Mouse (Mus musculus) lung, adult 2 months (tissue): ENCODE results near the gene Nfatc2. TPM values are rescaled to one million over a fixed set of nuclear protein-coding genes. Genes with fewer than 3 reads are reported as not detected.

Experiments
- DNase-seq: peaks from one replicate; pipeline ENCODE4 v3.0.0; 2022
- H3K4me1 ChIP-seq: fragments of 200-500 bp; 2 replicates; pipeline ENCODE4 v1.6.1; 2011; ENCODE audit warnings: low read length; ENCODE audit not compliant: control insufficient read depth, insufficient read depth
- H3K4me3 ChIP-seq: fragments of 200-500 bp; replicated peaks from 2 replicates; pipeline ENCODE3; 2011; ENCODE audit warnings: low read depth, mild to moderate bottlenecking, control low read depth, low read length; ENCODE audit errors: extremely low read depth
- CTCF ChIP-seq: fragments of 200-500 bp; IDR thresholded peaks from 2 replicates; pipeline ENCODE4 v1.5.1; 2011; ENCODE audit warnings: mild to moderate bottlenecking, low read length, control low read depth; ENCODE audit not compliant: insufficient read depth
- POLR2A ChIP-seq: fragments of 200-500 bp; IDR thresholded peaks from 2 replicates; pipeline ENCODE4 v1.6.1; 2011; ENCODE audit warnings: low read depth, mild to moderate bottlenecking, control low read depth, low read length, borderline replicate concordance; ENCODE audit errors: extremely low read depth
- WGBS: fragments of 180-500 bp; shearing (Covaris S2); methylation state at CpG from one replicate; pipeline ENCODE4 v1.1.7; 2018; 5-methylcytosine and 5-hydroxymethylcytosine counted together
- polyA plus RNA-seq: library from polyadenylated mRNA; depleted of rRNA; stranded (reverse); fragments of >200 nt; gene quantifications from 2 replicates; pipeline ENCODE4 v1.2.3, GENCODE M21; 2012

Nfatc2 gene
- polyA plus RNA-seq, 1 experiment: 3.2 TPM

- 77% methylated on average over 19 of the region's 19 CpGs for WGBS
- H3K4me1 ChIP-seq: 0 out of 2 replicates have a peak, but pooled peaks cover 3% of the 10 kb centered on the region
- TF ChIP-seq CTCF (no peak), POLR2A (no peak)
- no peak for DNase-seq
- H3K4me3 ChIP-seq: no peak overlapping the region
Measured at GRCm38 (mm10) chr2:168565538-168566253, 35.8 kb downstream of the Nfatc2 start.

DNA sequence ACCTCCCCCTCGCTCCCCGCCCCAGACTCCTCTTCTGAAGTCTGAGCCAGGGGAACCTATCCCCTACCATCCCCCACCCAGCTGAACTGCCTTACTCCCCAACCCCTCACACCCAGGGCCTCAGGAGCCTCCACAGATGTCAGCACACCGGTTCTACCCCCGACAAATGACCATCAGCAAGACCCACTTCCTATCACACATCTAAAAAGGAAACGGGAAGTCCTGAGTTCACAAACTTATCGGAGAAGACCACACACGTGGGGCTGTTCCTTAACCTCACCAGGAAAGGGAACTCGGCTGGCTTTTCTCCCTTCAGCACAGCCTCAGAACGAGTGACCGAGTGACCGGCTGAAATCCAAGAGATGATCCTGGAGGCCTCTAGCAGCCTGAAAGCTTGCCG lies 38.3 kb downstream of the Nfatc2 start:
- Histone ChIP-seq H3K4me3 (no peak overlapping the region), H3K4me1 (0 out of 2 replicates have a peak, but pooled peaks cover 3% of the 10 kb centered on the region)
- 28% methylated on average over 12 of the region's 12 CpGs for WGBS
- no peak for TF ChIP-seq CTCF
- TF ChIP-seq POLR2A: no peak
- no peak for DNase-seq

GRCm38 (mm10) chr2:168557035-168557434 lies 44.4 kb downstream of the Nfatc2 start:
- no peak for DNase-seq
- WGBS: 53% methylated on average over 8 of the region's 8 CpGs
- no peak for TF ChIP-seq POLR2A
- no peak for TF ChIP-seq CTCF
- Histone ChIP-seq H3K4me1 (peaks cover 12% of the 10 kb centered on the region), H3K4me3 (no peak overlapping the region)

- no peak for DNase-seq
- 37% methylated on average over 23 of the region's 23 CpGs for WGBS
- Histone ChIP-seq H3K4me1 (peaks cover 12% of the 10 kb centered on the region), H3K4me3 (no peak overlapping the region)
- TF ChIP-seq CTCF (no peak), POLR2A (no peak)
Measured at GRCm38 (mm10) chr2:168555897-168556670, 45.4 kb downstream of the Nfatc2 start.

DNA sequence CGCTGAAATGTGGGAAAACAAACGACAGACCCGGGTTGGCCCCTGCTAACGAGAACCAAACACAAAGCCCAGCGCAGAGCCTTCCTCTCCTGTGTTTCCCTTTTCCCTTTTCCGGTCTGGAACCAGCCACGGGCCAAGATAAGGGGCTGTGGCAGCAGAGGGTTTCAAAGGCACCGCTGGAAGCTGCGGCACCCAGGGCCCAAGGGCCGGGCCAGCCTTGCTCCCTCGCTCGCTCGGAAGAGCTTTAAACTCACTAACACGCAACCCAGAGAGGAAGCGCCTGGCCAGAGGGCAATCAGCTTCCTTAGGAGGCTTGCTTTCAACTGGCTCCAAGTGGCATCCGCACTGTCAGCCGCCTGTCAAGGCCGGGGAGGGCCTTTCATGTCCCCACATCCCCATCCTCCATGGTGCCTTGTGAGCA lies 47.9 kb downstream of the Nfatc2 start:
- Histone ChIP-seq H3K4me1 (peaks cover 12% of the 10 kb centered on the region), H3K4me3 (no peak overlapping the region)
- no peak for DNase-seq
- 28% methylated on average over 18 of the region's 18 CpGs for WGBS
- TF ChIP-seq POLR2A (no peak), CTCF (no peak)

DNA sequence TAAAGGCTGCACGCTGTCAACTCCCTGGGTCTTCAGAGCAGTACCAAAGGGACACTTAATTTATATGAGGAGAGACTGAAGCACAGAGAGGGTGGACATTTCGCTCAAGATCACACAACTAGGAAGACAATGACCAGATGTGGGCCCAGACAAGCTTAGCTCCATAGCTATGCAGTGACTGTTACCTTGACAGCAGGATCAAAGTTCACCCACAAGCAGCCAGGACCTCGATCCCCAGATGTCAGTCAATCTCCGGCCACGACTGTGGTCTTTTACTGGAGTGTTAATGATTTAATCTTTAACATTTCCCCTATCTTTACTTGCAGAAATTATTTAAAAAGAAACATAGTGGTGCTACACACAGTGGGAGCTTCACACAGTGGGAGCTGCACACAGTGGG lies 49.1 kb downstream of the Nfatc2 start:
- 79% methylated on average over 5 of the region's 5 CpGs for WGBS
- DNase-seq: no peak
- Histone ChIP-seq H3K4me3 (no peak overlapping the region), H3K4me1 (peaks cover 12% of the 10 kb centered on the region)
- TF ChIP-seq POLR2A (no peak), CTCF (no peak)

- DNase-seq: no peak
- Histone ChIP-seq H3K4me3 (no peak overlapping the region), H3K4me1 (peaks cover 7% of the 10 kb centered on the region)
- 88% methylated on average over 7 of the region's 7 CpGs for WGBS
- TF ChIP-seq CTCF (no peak), POLR2A (no peak)
Measured at GRCm38 (mm10) chr2:168551218-168551617, 50.2 kb downstream of the Nfatc2 start.

- TF ChIP-seq POLR2A (no peak), CTCF (no peak)
- H3K4me1 ChIP-seq: peaks cover 3% of the 10 kb centered on the region; the same call in 1 of the 2 replicates
- 54% methylated on average over 12 of the region's 12 CpGs for WGBS
- no peak for DNase-seq
- H3K4me3 ChIP-seq: no peak overlapping the region
Measured at GRCm38 (mm10) chr2:168549326-168549725, 52.1 kb downstream of the Nfatc2 start.

- Histone ChIP-seq H3K4me3 (no peak overlapping the region), H3K4me1 (no peaks in the 10 kb centered on the region)
- no peak for TF ChIP-seq CTCF
- TF ChIP-seq POLR2A: no peak
- 84% methylated on average over 4 of the region's 4 CpGs for WGBS
- DNase-seq: no peak
Measured at GRCm38 (mm10) chr2:168548008-168548407, 53.4 kb downstream of the Nfatc2 start.

DNA sequence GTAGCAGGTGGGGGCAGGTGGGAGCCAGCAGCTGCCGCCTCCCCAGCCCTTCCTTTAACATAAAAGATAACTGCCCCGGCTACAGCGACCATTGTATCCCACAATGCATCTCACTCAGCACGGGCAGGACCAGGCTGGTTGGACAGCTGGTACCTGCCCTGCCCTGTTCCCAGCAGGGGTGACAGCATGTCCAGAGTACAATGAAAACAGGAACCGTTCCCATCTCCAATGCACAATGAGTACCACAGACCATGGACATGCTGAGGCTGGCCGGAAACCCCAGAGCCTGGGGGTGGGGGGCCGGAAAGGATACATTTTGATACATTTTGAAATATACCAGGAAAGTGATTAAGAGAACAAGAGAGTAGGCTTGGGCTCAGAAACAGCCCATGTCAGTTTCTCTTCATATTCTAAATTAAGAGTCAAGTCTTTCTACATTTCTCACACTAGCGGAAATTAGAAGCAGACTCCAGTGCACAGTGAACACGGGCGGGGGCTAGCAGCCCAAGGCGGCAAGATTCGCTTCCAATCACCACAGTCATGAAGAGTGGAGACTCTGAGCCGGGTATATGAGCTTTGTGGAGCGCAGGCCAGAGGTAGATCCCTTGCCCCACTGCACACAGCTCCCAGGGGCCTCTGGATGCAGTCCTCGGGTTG lies 55.4 kb downstream of the Nfatc2 start:
- no peak for TF ChIP-seq POLR2A
- no peak for TF ChIP-seq CTCF
- no peak for DNase-seq
- 64% methylated on average over 15 of the region's 15 CpGs for WGBS
- Histone ChIP-seq H3K4me3 (no peak overlapping the region), H3K4me1 (no peaks in the 10 kb centered on the region)
